Mouse (Mus musculus) liver, embryonic 14.5 days (tissue): Measurements from ENCODE around the gene Bok.

Experiments used
- CTCF ChIP-seq: IDR thresholded peaks from 2 replicates; pipeline ENCODE4 v1.5.1; 2016; ENCODE audit warnings: antibody characterized with exemption, low read depth, control low read depth
- EP300 ChIP-seq: IDR thresholded peaks from 2 replicates; pipeline ENCODE4 v1.6.1; 2016; ENCODE audit warnings: antibody characterized with exemption, low read depth

- TF ChIP-seq CTCF = no peak
- no peak for TF ChIP-seq EP300
These were observed 11.9 kb downstream of the Bok start for GRCm38 (mm10) chr1:93697317-93697716.
